Mouse (Mus musculus) heart, embryonic 10.5 days (tissue): ENCODE measurements around the gene Cadps. TPM values are rescaled to one million over a fixed set of nuclear protein-coding genes. Genes with fewer than 3 reads are reported as not detected.

Experiments used
- DNase-seq: peaks from one replicate; pipeline ENCODE4 v3.0.0-alpha.2; 2017; ENCODE audit warnings: low spot score
- H3K27ac ChIP-seq: fragments of 300-500 bp; sonication (generic); 2 replicates; pipeline ENCODE4 v1.5.1; 2016; ENCODE audit warnings: mild to moderate bottlenecking
- H3K27me3 ChIP-seq: fragments of 300-500 bp; sonication (generic); 2 replicates; pipeline ENCODE4 v1.6.1; 2016; ENCODE audit warnings: mild to moderate bottlenecking; ENCODE audit not compliant: poor library complexity, insufficient read depth, severe bottlenecking
- H3K36me3 ChIP-seq: fragments of 300-500 bp; sonication (generic); 2 replicates; pipeline ENCODE4 v1.6.1; 2016; ENCODE audit warnings: mild to moderate bottlenecking, moderate library complexity
- H3K4me1 ChIP-seq: fragments of 300-500 bp; sonication (generic); 2 replicates; pipeline ENCODE4 v1.6.1; 2016; ENCODE audit warnings: mild to moderate bottlenecking
- H3K4me3 ChIP-seq: fragments of 300-500 bp; sonication (generic); 2 replicates; pipeline ENCODE4 v1.5.1; 2016; ENCODE audit warnings: mild to moderate bottlenecking, moderate library complexity
- H3K9me3 ChIP-seq: fragments of 300-500 bp; sonication (generic); 2 replicates; pipeline ENCODE4 v1.6.1; 2016; ENCODE audit warnings: mild to moderate bottlenecking, moderate library complexity
- whole genome bisulfite sequencing: fragments of 180-500 bp; shearing (Covaris S2); methylation state at CpG from one replicate; pipeline ENCODE4 v1.1.7; 2016; 5-methylcytosine and 5-hydroxymethylcytosine counted together
- polyA plus RNA-seq: library from polyadenylated mRNA; unstranded; fragments of >200 nt; fragmentation: Nextera tagmentation; extraction: Ambion mirVana; gene quantifications from 2 replicates; pipeline ENCODE4 v1.2.1, GENCODE M21; 2016

Cadps gene
- polyA plus RNA-seq, 1 experiment from 2014 or later: 0.65 TPM

- no peaks in the 10 kb centered on the region; the same call in 1 of the 2 replicates for H3K27me3 ChIP-seq
Observed at GRCm38 (mm10) chr14:12527296-12527695, 295.6 kb downstream of the Cadps start.

GRCm38 (mm10) chr14:12507018-12507417 is 315.9 kb downstream of the Cadps start:
- Histone ChIP-seq H3K4me3 (no peak overlapping the region), H3K27me3 (no peaks in the 10 kb centered on the region), H3K27ac (no peak overlapping the region), H3K9me3 (no peaks in the 10 kb centered on the region), H3K4me1 (no peaks in the 10 kb centered on the region), H3K36me3 (no peaks in the 10 kb centered on the region)
- DNase-seq: no peak
- WGBS: 85% methylated on average over 7 of the region's 7 CpGs

More at GRCm38 (mm10) chr14:12527296-12527695, 295.6 kb downstream of the Cadps start:
- H3K36me3 ChIP-seq: no peaks in the 10 kb centered on the region
- H3K4me1 ChIP-seq: no peaks in the 10 kb centered on the region
- WGBS: 72% methylated on average over 5 of the region's 5 CpGs
- no peak overlapping the region for H3K27ac ChIP-seq
- H3K9me3 ChIP-seq: no peaks in the 10 kb centered on the region
- DNase-seq: no peak
- H3K4me3 ChIP-seq: no peak overlapping the region

GRCm38 (mm10) chr14:12504191-12504947 is 318.5 kb downstream of the Cadps start:
- H3K27me3 ChIP-seq: no peaks in the 10 kb centered on the region
- 79% methylated on average over 12 of the region's 12 CpGs for WGBS
- no peak overlapping the region for H3K4me3 ChIP-seq
- H3K36me3 ChIP-seq: no peaks in the 10 kb centered on the region
- no peaks in the 10 kb centered on the region for H3K4me1 ChIP-seq
- H3K27ac ChIP-seq: no peak overlapping the region
- H3K9me3 ChIP-seq: no peaks in the 10 kb centered on the region
- no peak for DNase-seq

- 77% methylated on average over 4 of the region's 4 CpGs for WGBS
- Histone ChIP-seq H3K9me3 (no peaks in the 10 kb centered on the region), H3K4me1 (no peaks in the 10 kb centered on the region), H3K4me3 (no peak overlapping the region), H3K27ac (no peak overlapping the region), H3K27me3 (no peaks in the 10 kb centered on the region), H3K36me3 (no peaks in the 10 kb centered on the region)
- no peak for DNase-seq
Observed at GRCm38 (mm10) chr14:12462206-12462605, 360.7 kb downstream of the Cadps start.

- WGBS: 61% methylated on average over 7 of the region's 7 CpGs
- Histone ChIP-seq H3K4me1 (no peaks in the 10 kb centered on the region), H3K36me3 (no peaks in the 10 kb centered on the region), H3K4me3 (no peak overlapping the region), H3K27me3 (no peaks in the 10 kb centered on the region), H3K27ac (no peak overlapping the region), H3K9me3 (no peaks in the 10 kb centered on the region)
- DNase-seq: no peak
Observed at GRCm38 (mm10) chr14:12459700-12460099, 363.2 kb downstream of the Cadps start.

GRCm38 (mm10) chr14:12455064-12455591 is 367.8 kb downstream of the Cadps start:
- Histone ChIP-seq H3K36me3 (no peaks in the 10 kb centered on the region), H3K27me3 (no peaks in the 10 kb centered on the region), H3K4me1 (no peaks in the 10 kb centered on the region), H3K4me3 (no peak overlapping the region), H3K27ac (no peak overlapping the region), H3K9me3 (no peaks in the 10 kb centered on the region)
- 79% methylated on average over 8 of the region's 8 CpGs for WGBS
- DNase-seq: no peak

- WGBS: 66% methylated on average over 3 of the region's 3 CpGs
- no peak overlapping the region for H3K4me3 ChIP-seq
- no peaks in the 10 kb centered on the region for H3K36me3 ChIP-seq
- no peak overlapping the region for H3K27ac ChIP-seq
- no peaks in the 10 kb centered on the region for H3K4me1 ChIP-seq
- no peaks in the 10 kb centered on the region for H3K9me3 ChIP-seq
- no peaks in the 10 kb centered on the region for H3K27me3 ChIP-seq
- DNase-seq: no peak
Observed at GRCm38 (mm10) chr14:12450807-12451206, 372.1 kb downstream of the Cadps start.

- DNase-seq: no peak
- H3K36me3 ChIP-seq: no peaks in the 10 kb centered on the region
- H3K9me3 ChIP-seq: no peaks in the 10 kb centered on the region
- H3K27me3 ChIP-seq: no peaks in the 10 kb centered on the region
- 86% methylated on average over 6 of the region's 6 CpGs for WGBS
- H3K27ac ChIP-seq: no peak overlapping the region
- no peak overlapping the region for H3K4me3 ChIP-seq
- no peaks in the 10 kb centered on the region for H3K4me1 ChIP-seq
Observed at GRCm38 (mm10) chr14:12448883-12449282, 374.0 kb downstream of the Cadps start.

GRCm38 (mm10) chr14:12441019-12441418 is 381.9 kb downstream of the Cadps start:
- DNase-seq: no peak
- peaks cover 5% of the 10 kb centered on the region; the same call in 1 of the 2 replicates for H3K4me1 ChIP-seq
- no peaks in the 10 kb centered on the region for H3K9me3 ChIP-seq
- H3K27me3 ChIP-seq: no peaks in the 10 kb centered on the region
- WGBS: 63% methylated on average over 2 of the region's 2 CpGs
- H3K27ac ChIP-seq: no peak overlapping the region
- H3K36me3 ChIP-seq: no peaks in the 10 kb centered on the region
- no peak overlapping the region for H3K4me3 ChIP-seq

GRCm38 (mm10) chr14:12437976-12438375 is 384.9 kb downstream of the Cadps start:
- no peak for DNase-seq
- peaks cover 5% of the 10 kb centered on the region; the same call in 1 of the 2 replicates for H3K4me1 ChIP-seq
- H3K9me3 ChIP-seq: no peaks in the 10 kb centered on the region
- H3K36me3 ChIP-seq: no peaks in the 10 kb centered on the region
- H3K27ac ChIP-seq: no peak overlapping the region
- WGBS: 82% methylated on average over 4 of the region's 4 CpGs
- H3K4me3 ChIP-seq: no peak overlapping the region
- H3K27me3 ChIP-seq: no peaks in the 10 kb centered on the region

GRCm38 (mm10) chr14:12437422-12437821 is 385.5 kb downstream of the Cadps start:
- H3K27me3 ChIP-seq: no peaks in the 10 kb centered on the region
- no peak overlapping the region for H3K27ac ChIP-seq
- H3K4me1 ChIP-seq: peaks cover 5% of the 10 kb centered on the region; the same call in 1 of the 2 replicates
- WGBS: 68% methylated on average over 7 of the region's 7 CpGs
- H3K36me3 ChIP-seq: no peaks in the 10 kb centered on the region
- no peaks in the 10 kb centered on the region for H3K9me3 ChIP-seq
- H3K4me3 ChIP-seq: no peak overlapping the region
- DNase-seq: no peak

- no peaks in the 10 kb centered on the region for H3K9me3 ChIP-seq
- H3K27ac ChIP-seq: no peak overlapping the region
- peaks cover 5% of the 10 kb centered on the region; the same call in 1 of the 2 replicates for H3K4me1 ChIP-seq
- no peak overlapping the region for H3K4me3 ChIP-seq
- H3K36me3 ChIP-seq: no peaks in the 10 kb centered on the region
- 78% methylated on average over 14 of the region's 14 CpGs for WGBS
- no peak for DNase-seq
- H3K27me3 ChIP-seq: no peaks in the 10 kb centered on the region
Observed at GRCm38 (mm10) chr14:12436903-12437368, 385.9 kb downstream of the Cadps start.

GRCm38 (mm10) chr14:12428021-12428654 is 394.7 kb downstream of the Cadps start:
- Histone ChIP-seq H3K27me3 (no peaks in the 10 kb centered on the region), H3K36me3 (no peaks in the 10 kb centered on the region), H3K9me3 (no peaks in the 10 kb centered on the region), H3K4me1 (peaks cover 3% of the 10 kb centered on the region; the same call in 1 of the 2 replicates), H3K4me3 (no peak overlapping the region), H3K27ac (no peak overlapping the region)
- WGBS: 70% methylated on average over 8 of the region's 8 CpGs
- DNase-seq: no peak
